9 mouse cellular contexts compared by ENCODE assay signal in the genomic region with DNA sequence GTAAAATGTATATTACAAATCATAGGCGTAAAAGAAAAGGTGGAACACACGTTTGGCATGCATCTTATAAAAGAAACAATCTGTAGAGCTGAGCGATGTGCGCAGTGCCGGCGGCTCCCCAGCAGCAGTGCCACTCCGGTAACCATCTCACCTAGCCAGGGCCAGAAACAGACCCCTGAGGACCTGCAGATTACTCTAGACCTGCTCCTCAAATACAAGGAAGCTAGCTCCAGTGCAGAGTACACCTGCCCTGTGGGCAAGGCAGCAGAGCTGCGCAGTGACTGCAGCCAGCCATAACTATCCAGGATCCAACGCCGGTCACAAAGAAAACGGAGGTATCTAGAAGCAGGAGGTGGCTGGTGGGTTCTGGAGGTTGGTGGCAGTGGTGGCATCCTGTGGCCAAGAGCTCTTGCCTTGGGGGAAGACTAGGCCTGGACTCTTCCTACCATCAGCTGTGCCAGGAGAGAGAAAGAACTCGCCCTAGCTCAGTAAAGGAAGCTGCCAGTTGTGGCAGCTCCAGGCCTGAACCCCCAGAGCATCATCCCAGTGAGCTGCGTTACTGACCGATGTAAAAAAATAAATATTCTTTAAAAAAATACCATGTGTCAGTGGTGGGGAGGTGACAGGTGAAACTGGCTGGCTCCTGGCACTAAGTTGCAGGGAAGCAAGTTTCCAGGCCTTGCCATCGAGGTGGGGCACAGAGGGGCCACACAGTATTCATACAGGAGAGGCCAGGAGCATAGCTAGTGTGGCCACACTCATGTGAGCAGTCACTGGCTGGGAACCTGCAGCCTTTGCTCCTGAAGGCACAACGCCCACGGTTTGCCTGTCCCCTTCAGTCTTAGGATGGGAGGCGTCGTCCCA. TPM values are rescaled to one million over a fixed set of nuclear protein-coding genes. Genes with fewer than 3 reads are reported as not detected.
DNase-seq lines count a peak whose midpoint lies in the region; ATAC-seq and TF ChIP-seq lines count a peak whose summit lies in the region.
"Had no signal": no experiment of that assay in that cellular context is flagged by ENCODE, and none has a peak within 500 bp of the region (broad histone marks: within the 10 kb centered on the region; RNA-seq: fewer than 3 reads in every experiment).

No protein-coding gene starts in this region.

- H3K4me2 ChIP-seq in hindbrain, embryonic 14.5 days (replicated peaks): peak overlapping the region; percentile 39
- H3K4me2 ChIP-seq in liver, embryonic 16.5 days (ENCODE audit: low read depth, low read length): peak overlapping the region; percentile 64

- H3K4me1 ChIP-seq in bone marrow, adult 2 months (ENCODE audit: control insufficient read depth, insufficient read depth, low read length): no peaks in the 10 kb centered on the region; the same call in none of the 2 replicates
- peaks cover 13% of the 10 kb centered on the region for H3K4me1 ChIP-seq in hindbrain, embryonic 14.5 days (replicated peaks; ENCODE audit: control insufficient read depth, insufficient read depth, low read length)
- H3K4me1 ChIP-seq in liver, embryonic 16.5 days (ENCODE audit: control insufficient read depth, low read depth, low read length): peaks cover 17% of the 10 kb centered on the region

- peaks cover 70% of the 10 kb centered on the region for H3K36me3 ChIP-seq in hindbrain, embryonic 14.5 days (replicated peaks; ENCODE audit: control insufficient read depth, insufficient read depth)
- peaks cover 7% of the 10 kb centered on the region for H3K36me3 ChIP-seq in liver, embryonic 16.5 days (ENCODE audit: control insufficient read depth, insufficient read depth)

- peak overlapping the region; percentile 69 for H3K4me3 ChIP-seq in gastrocnemius, adult 2 months
- H3K4me3 ChIP-seq in bone marrow, adult 2 months (replicated peaks; ENCODE audit: control insufficient read depth, low read depth, low read length): no peak overlapping the region
- peak overlapping the region; percentile 79; the same call in 1 of the 2 replicates for H3K4me3 ChIP-seq in hindbrain, embryonic 14.5 days (replicated peaks; ENCODE audit: low read length)
- peak overlapping the region; percentile 82 for H3K4me3 ChIP-seq in liver, embryonic 16.5 days (ENCODE audit: low read depth, low read length)

- peak overlapping the region; percentile 33; the same call in 1 of the 2 replicates for H3K9ac ChIP-seq in hindbrain, embryonic 14.5 days
- H3K9ac ChIP-seq in liver, embryonic 16.5 days (ENCODE audit: low read depth, low read length): peak overlapping the region; percentile 29; the same call in 1 of the 2 replicates

- no peaks in the 10 kb centered on the region for H3K9me3 ChIP-seq in hindbrain, embryonic 14.5 days (ENCODE audit: control insufficient read depth, low read length)
- H3K9me3 ChIP-seq in liver, embryonic 16.5 days (replicated peaks; ENCODE audit: control insufficient read depth, low read length): no peaks in the 10 kb centered on the region

- no peaks in the 10 kb centered on the region for H3K27me3 ChIP-seq in hindbrain, embryonic 14.5 days (ENCODE audit: control insufficient read depth, insufficient read depth, low read length)
- no peaks in the 10 kb centered on the region for H3K27me3 ChIP-seq in liver, embryonic 16.5 days (ENCODE audit: control insufficient read depth, insufficient read depth, low read depth, low read length)

- H3K27ac ChIP-seq in gastrocnemius, adult 2 months: peak overlapping the region; percentile 85
- H3K27ac ChIP-seq in bone marrow, adult 2 months (ENCODE audit: control insufficient read depth, insufficient read depth, low read depth, low read length, poor library complexity): no peak overlapping the region; the same call in 1 of the 2 replicates
- H3K27ac ChIP-seq in hindbrain, embryonic 14.5 days: peak overlapping the region; percentile 43; the same call in 1 of the 2 replicates
- H3K27ac ChIP-seq in liver, embryonic 16.5 days (ENCODE audit: low read length): peak overlapping the region; percentile 16; the same call in 1 of the 2 replicates

- TF ChIP-seq CTCF in gastrocnemius, adult 2 months (IDR thresholded peaks at IDR 0.05): no peak
- TF ChIP-seq CTCF in bone marrow, adult 2 months (IDR thresholded peaks at IDR 0.05; ENCODE audit: control insufficient read depth, insufficient read depth, low read length): no peak

- WGBS in bone marrow, adult 2 months: 90% methylated on average over 19 of the region's 19 CpGs
- 90% methylated on average over 19 of the region's 19 CpGs for WGBS in hindbrain, embryonic 14.5 days
- WGBS in liver, embryonic 16.5 days (ENCODE audit: insufficient replicate concordance): 86% methylated on average over 19 of the region's 19 CpGs

- ATAC-seq in hindbrain, embryonic 14.5 days (ENCODE audit: low FRiP score): no peak
- no peak for ATAC-seq in liver, embryonic 16.5 days (ENCODE audit: low read depth)
- no peak for ATAC-seq in activated CD4-positive, CD25-positive, alpha-beta regulatory T cell, adult 4 months

- no peak for DNase-seq in gastrocnemius, adult 2 months
- DNase-seq in gastrocnemius, postnatal 36 days: no peak
- no peak for DNase-seq in hindbrain, embryonic 14.5 days (ENCODE audit: low spot score)
- no peak for DNase-seq in urinary bladder, postnatal 4 days (ENCODE audit: low spot score in 2 of 2)
- DNase-seq in retina, embryonic 14.5 days (ENCODE audit: low spot score): no peak

- intact Hi-C loops in gastrocnemius, adult 2 months (cut with DNase I): loop anchor here (5.0 kb wide), 1 partner anchor 276 kb away; a partner anchor contains a TSS
- intact Hi-C loops in gastrocnemius, postnatal 36 days (cut with DNase I): no loop called here

- TF ChIP-seq POLR2A in bone marrow, adult 2 months (IDR thresholded peaks at IDR 0.05; ENCODE audit: borderline replicate concordance, control insufficient read depth, low read depth, low read length): 0 out of 2 replicates have a peak, but pooled peaks have one; percentile 10

RNA-seq across cellular contexts. Expression of a gene that starts 0.9 kb away (rescaled TPM):
- total RNA-seq in gastrocnemius, adult 2 months (2021): 100 to 1,000 TPM; 110 to 139 TPM
- 100 to 1,000 TPM; 106 to 120 TPM for total RNA-seq in gastrocnemius, postnatal 36 days (2021)
- polyA plus RNA-seq in bone marrow, adult 2 months (2011; ENCODE audit: insufficient read depth, insufficient read length, low replicate concordance, missing spikeins): 78.1 and 118 TPM in 2 replicates
- polyA plus RNA-seq in hindbrain, embryonic 14.5 days (2014; fragmentation: Nextera tagmentation; extraction: Ambion mirVana): 311 and 351 TPM in 2 replicates
- polyA plus RNA-seq in liver, embryonic 16.5 days (2015; fragmentation: Nextera tagmentation; extraction: Ambion mirVana): 151 and 160 TPM in 2 replicates
- polyA plus RNA-seq in activated CD4-positive, CD25-positive, alpha-beta regulatory T cell, adult 4 months (2017; shearing (Covaris generic)): 100 to 1,000 TPM; 228 to 262 TPM

RNA-seq across cellular contexts. Expression of a gene that starts 16.4 kb away (rescaled TPM):
- 1 to 10 TPM; 1.9 to 3.0 TPM for total RNA-seq in gastrocnemius, adult 2 months (2021)
- total RNA-seq in gastrocnemius, postnatal 36 days (2021): 1 to 10 TPM; 2.6 to 3.1 TPM
- 10.7 and 29.8 TPM in 2 replicates for polyA plus RNA-seq in bone marrow, adult 2 months (2011; ENCODE audit: insufficient read depth, insufficient read length, low replicate concordance, missing spikeins)
- 12.9 and 13.8 TPM in 2 replicates for polyA plus RNA-seq in hindbrain, embryonic 14.5 days (2014; fragmentation: Nextera tagmentation; extraction: Ambion mirVana)
- polyA plus RNA-seq in liver, embryonic 16.5 days (2015; fragmentation: Nextera tagmentation; extraction: Ambion mirVana): 10.3 TPM in 2 replicates
- 1 to 10 TPM; 2.8 to 4.5 TPM for polyA plus RNA-seq in activated CD4-positive, CD25-positive, alpha-beta regulatory T cell, adult 4 months (2017; shearing (Covaris generic))

RNA-seq across cellular contexts. Expression of a gene that starts 28.2 kb away (rescaled TPM):
- 10 to 100 TPM; 23.6 to 28.4 TPM for total RNA-seq in gastrocnemius, adult 2 months (2021)
- total RNA-seq in gastrocnemius, postnatal 36 days (2021): 10 to 100 TPM; 26.7 to 31.7 TPM
- polyA plus RNA-seq in bone marrow, adult 2 months (2011; ENCODE audit: insufficient read depth, insufficient read length, low replicate concordance, missing spikeins): 6.3 and 17.9 TPM in 2 replicates
- polyA plus RNA-seq in hindbrain, embryonic 14.5 days (2014; fragmentation: Nextera tagmentation; extraction: Ambion mirVana): 6.2 and 8.0 TPM in 2 replicates
- 4.0 and 5.0 TPM in 2 replicates for polyA plus RNA-seq in liver, embryonic 16.5 days (2015; fragmentation: Nextera tagmentation; extraction: Ambion mirVana)
- polyA plus RNA-seq in activated CD4-positive, CD25-positive, alpha-beta regulatory T cell, adult 4 months (2017; shearing (Covaris generic)): 10 to 100 TPM; 22.8 to 45.2 TPM

RNA-seq across cellular contexts. Expression of a gene that starts 30.0 kb away (rescaled TPM):
- under 1 TPM in 1 of 2 experiments, not detected in 1; 0.08 TPM for total RNA-seq in gastrocnemius, adult 2 months (2021)
- not detected for total RNA-seq in gastrocnemius, postnatal 36 days (2021)
- not detected in 2 replicates for polyA plus RNA-seq in bone marrow, adult 2 months (2011; ENCODE audit: insufficient read depth, insufficient read length, low replicate concordance, missing spikeins)
- polyA plus RNA-seq in hindbrain, embryonic 14.5 days (2014; fragmentation: Nextera tagmentation; extraction: Ambion mirVana): 0.09 and 0.17 TPM in 2 replicates
- polyA plus RNA-seq in liver, embryonic 16.5 days (2015; fragmentation: Nextera tagmentation; extraction: Ambion mirVana): 0.04 TPM in 1 of 2 replicates, not detected in the other
- not detected for polyA plus RNA-seq in activated CD4-positive, CD25-positive, alpha-beta regulatory T cell, adult 4 months (2017; shearing (Covaris generic))
- total RNA-seq: gastrocnemius, adult 18-20 months had no signal

RNA-seq across cellular contexts. Expression of a gene that starts 46.6 kb away (rescaled TPM):
- 10 to 100 TPM; 11.3 to 18.5 TPM for total RNA-seq in gastrocnemius, adult 2 months (2021)
- 10 to 100 TPM; 13.6 to 17.6 TPM for total RNA-seq in gastrocnemius, postnatal 36 days (2021)
- polyA plus RNA-seq in bone marrow, adult 2 months (2011; ENCODE audit: insufficient read depth, insufficient read length, low replicate concordance, missing spikeins): 68.6 and 109 TPM in 2 replicates
- 69.3 and 70.3 TPM in 2 replicates for polyA plus RNA-seq in hindbrain, embryonic 14.5 days (2014; fragmentation: Nextera tagmentation; extraction: Ambion mirVana)
- polyA plus RNA-seq in liver, embryonic 16.5 days (2015; fragmentation: Nextera tagmentation; extraction: Ambion mirVana): 60.4 and 65.3 TPM in 2 replicates
- polyA plus RNA-seq in activated CD4-positive, CD25-positive, alpha-beta regulatory T cell, adult 4 months (2017; shearing (Covaris generic)): 10 to 100 TPM in 1 of 2 experiments, 1 to 10 TPM in 1; 8.9 to 18.4 TPM
